Mouse (Mus musculus) midbrain, embryonic 14.5 days (tissue): Measurements from ENCODE around the gene Spata5. TPM values are rescaled to one million over a fixed set of nuclear protein-coding genes. Genes with fewer than 3 reads are reported as not detected.
"Not testable (repeated sequence)": the region's sequence is repeated elsewhere in the genome, so short reads cannot be mapped to it uniquely, and the experiment has no call there.

Experiments used
- ATAC-seq: fragments of 200-750 bp; cut with Nextera tagmentation; 2 replicates; pipeline ENCODE4 v1.8.0; 2017; ENCODE audit warnings: moderate number of reproducible peaks, moderate library complexity; ENCODE audit not compliant: low FRiP score, low TSS enrichment
- DNase-seq: peaks from one replicate; pipeline ENCODE4 v3.0.0-alpha.2; 2015
- H3K27ac ChIP-seq: fragments of 300-500 bp; sonication (generic); replicated peaks from 2 replicates; pipeline ENCODE4 v1.5.1; 2014; ENCODE audit warnings: mild to moderate bottlenecking, low read depth, low read length, moderate library complexity
- H3K27me3 ChIP-seq: fragments of 300-500 bp; sonication (generic); 2 replicates; pipeline ENCODE4 v1.6.1; 2014; ENCODE audit warnings: low read length, control low read depth, mixed read lengths; ENCODE audit not compliant: control insufficient read depth, insufficient read depth
- H3K36me3 ChIP-seq: fragments of 300-500 bp; sonication (generic); 2 replicates; pipeline ENCODE4 v1.6.1; 2014; ENCODE audit warnings: low read length, control low read depth; ENCODE audit not compliant: control insufficient read depth, insufficient read depth
- H3K4me1 ChIP-seq: fragments of 300-500 bp; sonication (generic); 2 replicates; pipeline ENCODE4 v1.6.1; 2014; ENCODE audit warnings: mild to moderate bottlenecking, antibody characterized with exemption, low read length, control low read depth; ENCODE audit not compliant: control insufficient read depth, insufficient read depth
- H3K4me2 ChIP-seq: fragments of 300-500 bp; sonication (generic); 2 replicates; pipeline ENCODE4 v1.6.1; 2014; ENCODE audit warnings: mild to moderate bottlenecking, low read length, moderate library complexity
- H3K4me3 ChIP-seq: fragments of 300-500 bp; sonication (generic); replicated peaks from 2 replicates; pipeline ENCODE4 v1.5.1; 2014; ENCODE audit warnings: low read depth, low read length
- H3K9ac ChIP-seq: fragments of 300-500 bp; sonication (generic); replicated peaks from 2 replicates; pipeline ENCODE4 v1.6.1; 2014; ENCODE audit warnings: mild to moderate bottlenecking, low read length, moderate library complexity
- H3K9me3 ChIP-seq: fragments of 300-500 bp; sonication (generic); 2 replicates; pipeline ENCODE4 v1.6.1; 2016; ENCODE audit warnings: low read length, control low read depth, mixed read lengths; ENCODE audit not compliant: control insufficient read depth
- WGBS: fragments of 180-500 bp; shearing (Covaris S2); extraction: QIAGEN DNeasy Blood & Tissue Kit; methylation state at CpG from one replicate; pipeline ENCODE4 v1.1.7; 2014; 5-methylcytosine and 5-hydroxymethylcytosine counted together
- polyA plus RNA-seq: library from polyadenylated mRNA; unstranded; fragments of >200 nt; fragmentation: Nextera tagmentation; extraction: Ambion mirVana; gene quantifications from 2 replicates; pipeline ENCODE4 v1.2.1, GENCODE M21; 2014

Gene Spata5
- polyA plus RNA-seq, 1 experiment from 2014 or later, result 38.3 TPM

DNA sequence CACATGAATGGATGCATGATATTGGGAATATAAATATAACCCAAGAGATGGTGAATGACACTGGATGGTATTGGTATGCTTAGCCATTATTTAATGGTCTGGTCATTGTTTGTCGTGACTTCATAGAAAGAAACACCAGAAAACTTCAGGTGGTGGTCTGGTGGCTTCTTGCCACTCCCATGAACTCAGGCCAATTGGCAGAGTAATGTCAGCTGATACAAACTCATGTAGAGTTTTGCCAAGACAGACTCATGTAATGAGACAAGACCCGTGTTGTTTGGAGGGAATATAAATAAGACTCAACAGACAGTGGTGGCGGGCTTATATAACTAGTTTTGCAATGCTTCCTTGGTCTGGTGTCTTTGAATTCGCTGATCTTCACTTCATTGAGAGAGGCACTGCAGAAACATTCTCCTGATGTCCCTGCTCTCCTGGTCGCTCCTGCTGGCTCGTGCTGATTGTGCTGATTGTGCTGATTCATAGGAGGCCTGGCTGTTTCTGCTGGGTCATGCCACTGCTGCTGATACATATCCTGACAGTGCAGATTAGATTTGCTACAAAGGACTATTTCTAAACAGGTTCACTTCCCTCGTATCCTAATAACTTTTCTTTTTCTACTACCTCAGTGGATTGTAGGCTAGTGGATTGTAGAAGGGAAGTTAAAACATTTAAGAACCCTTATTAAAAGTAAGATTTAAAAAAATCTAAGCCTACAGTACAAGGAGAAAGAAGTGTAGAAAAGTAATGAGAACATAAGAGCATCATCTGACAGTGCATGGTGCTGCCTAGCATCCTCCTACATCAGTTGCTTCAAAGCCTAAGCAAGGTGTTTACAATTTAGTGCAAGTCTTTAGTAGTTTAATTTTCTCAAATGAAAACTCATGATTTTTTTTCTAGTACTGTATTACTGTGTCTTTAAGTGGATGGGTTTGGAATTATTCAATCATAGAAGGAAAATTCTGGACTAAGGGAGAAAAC, 90.6 kb downstream of the Spata5 start:
- H3K4me1 ChIP-seq, result no peaks in the 10 kb centered on the region
- H3K4me3 ChIP-seq, result no peak overlapping the region
- ATAC-seq, result no peak
- no peak overlapping the region for H3K9ac ChIP-seq
- H3K27me3 ChIP-seq, result no peaks in the 10 kb centered on the region
- no peaks in the 10 kb centered on the region for H3K9me3 ChIP-seq
- no peak for DNase-seq
- H3K36me3 ChIP-seq, result no peaks in the 10 kb centered on the region
- 84% methylated on average over 7 of the region's 7 CpGs for WGBS
- H3K27ac ChIP-seq, result no peak overlapping the region
- no peak overlapping the region for H3K4me2 ChIP-seq

DNA sequence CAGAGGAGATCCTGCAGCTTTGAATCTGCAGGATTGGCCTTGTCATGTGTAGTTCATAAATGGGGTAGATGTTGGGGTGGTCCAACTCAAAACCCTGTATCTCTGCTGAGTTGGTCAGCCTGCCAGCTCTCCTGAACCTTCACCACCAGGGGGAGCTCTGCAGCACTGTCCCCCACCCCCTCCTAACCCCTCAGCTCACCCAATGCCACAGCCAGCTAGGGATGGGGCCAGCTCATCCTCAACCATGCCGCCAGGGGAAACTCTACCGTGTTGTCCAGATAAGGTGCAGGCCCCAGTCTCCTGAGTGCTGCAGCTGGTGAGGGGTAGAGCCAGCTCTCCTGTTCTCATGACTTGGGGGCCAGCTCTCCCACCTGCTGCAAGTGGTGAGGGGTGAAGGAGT, 95.8 kb downstream of the Spata5 start:
- H3K9ac ChIP-seq, result no peak overlapping the region
- H3K4me2 ChIP-seq, result no peak overlapping the region
- no peaks in the 10 kb centered on the region for H3K36me3 ChIP-seq
- no peak overlapping the region for H3K4me3 ChIP-seq
- H3K9me3 ChIP-seq, result no peaks in the 10 kb centered on the region
- no peak for ATAC-seq
- DNase-seq, result peak; percentile 26
- 24% methylated on average over 2 of the region's 2 CpGs for WGBS
- no peaks in the 10 kb centered on the region for H3K27me3 ChIP-seq
- H3K4me1 ChIP-seq, result no peaks in the 10 kb centered on the region
- H3K27ac ChIP-seq, result no peak overlapping the region

GRCm38 (mm10) chr3:37516379-37516778, 96.7 kb downstream of the Spata5 start:
- WGBS, result 95% methylated on average over 2 of the region's 2 CpGs
- no peak overlapping the region for H3K9ac ChIP-seq
- H3K27ac ChIP-seq, result no peak overlapping the region
- no peak for ATAC-seq
- no peaks in the 10 kb centered on the region for H3K27me3 ChIP-seq
- H3K9me3 ChIP-seq, result no peaks in the 10 kb centered on the region
- DNase-seq, result no peak
- no peaks in the 10 kb centered on the region for H3K4me1 ChIP-seq
- no peak overlapping the region for H3K4me3 ChIP-seq
- no peaks in the 10 kb centered on the region for H3K36me3 ChIP-seq
- H3K4me2 ChIP-seq, result no peak overlapping the region

GRCm38 (mm10) chr3:37518611-37519010, 98.9 kb downstream of the Spata5 start:
- ATAC-seq (no peak), DNase-seq (no peak)
- Histone ChIP-seq H3K27ac (no peak overlapping the region), H3K9me3 (no peaks in the 10 kb centered on the region), H3K4me2 (no peak overlapping the region), H3K36me3 (no peaks in the 10 kb centered on the region), H3K27me3 (no peaks in the 10 kb centered on the region), H3K9ac (no peak overlapping the region), H3K4me3 (no peak overlapping the region), H3K4me1 (no peaks in the 10 kb centered on the region)

DNA sequence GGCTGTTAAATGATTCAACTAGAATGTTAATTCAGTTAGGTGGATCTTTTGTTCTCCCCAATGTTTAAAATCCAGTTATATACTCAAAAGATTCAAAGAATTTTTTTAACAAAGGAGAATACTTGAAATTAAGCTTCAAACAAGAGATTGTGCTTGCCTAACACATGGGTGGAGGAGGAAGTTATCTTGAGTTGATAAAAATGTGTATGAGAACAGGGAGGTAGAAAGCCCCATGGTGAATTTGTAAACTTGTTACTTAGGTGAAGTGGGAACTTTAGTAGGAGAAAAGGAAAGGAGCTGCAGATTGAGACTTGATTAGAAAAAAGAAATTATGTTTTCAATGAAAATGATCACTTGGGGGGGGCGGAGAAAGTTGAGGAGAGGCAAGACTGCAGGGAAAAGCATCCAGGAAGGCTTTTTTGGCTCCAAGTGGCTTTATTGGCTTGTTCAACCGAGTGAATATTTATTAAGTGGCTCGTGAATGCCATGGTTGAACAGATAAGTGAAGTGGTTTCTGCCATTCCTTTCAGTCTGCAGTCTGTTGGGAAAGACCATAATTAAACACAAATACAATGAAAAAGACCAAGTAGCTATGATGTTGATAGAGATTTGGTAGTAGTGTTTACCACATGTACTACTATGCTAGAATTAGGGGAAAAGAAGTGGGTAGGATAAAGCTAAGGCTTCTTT, 100.8 kb downstream of the Spata5 start:
- ATAC-seq (no peak), DNase-seq (no peak)
- no peak overlapping the region for H3K9ac ChIP-seq
- no peaks in the 10 kb centered on the region for H3K36me3 ChIP-seq
- no peak overlapping the region for H3K27ac ChIP-seq
- no peak overlapping the region for H3K4me3 ChIP-seq
- H3K27me3 ChIP-seq, result no peaks in the 10 kb centered on the region
- WGBS, result 82% methylated on average over 3 of the region's 3 CpGs
- H3K4me1 ChIP-seq, result no peaks in the 10 kb centered on the region
- no peaks in the 10 kb centered on the region for H3K9me3 ChIP-seq
- H3K4me2 ChIP-seq, result no peak overlapping the region

GRCm38 (mm10) chr3:37532079-37532478, 112.4 kb downstream of the Spata5 start:
- no peaks in the 10 kb centered on the region for H3K27me3 ChIP-seq
- H3K4me1 ChIP-seq, result no peaks in the 10 kb centered on the region
- H3K9me3 ChIP-seq, result peaks cover 5% of the 10 kb centered on the region; the same call in 1 of the 2 replicates
- H3K27ac ChIP-seq, result no peak overlapping the region
- H3K4me3 ChIP-seq, result no peak overlapping the region
- DNase-seq (no peak), ATAC-seq (no peak)
- no peak overlapping the region for H3K9ac ChIP-seq
- no peaks in the 10 kb centered on the region for H3K36me3 ChIP-seq
- H3K4me2 ChIP-seq, result no peak overlapping the region

DNA sequence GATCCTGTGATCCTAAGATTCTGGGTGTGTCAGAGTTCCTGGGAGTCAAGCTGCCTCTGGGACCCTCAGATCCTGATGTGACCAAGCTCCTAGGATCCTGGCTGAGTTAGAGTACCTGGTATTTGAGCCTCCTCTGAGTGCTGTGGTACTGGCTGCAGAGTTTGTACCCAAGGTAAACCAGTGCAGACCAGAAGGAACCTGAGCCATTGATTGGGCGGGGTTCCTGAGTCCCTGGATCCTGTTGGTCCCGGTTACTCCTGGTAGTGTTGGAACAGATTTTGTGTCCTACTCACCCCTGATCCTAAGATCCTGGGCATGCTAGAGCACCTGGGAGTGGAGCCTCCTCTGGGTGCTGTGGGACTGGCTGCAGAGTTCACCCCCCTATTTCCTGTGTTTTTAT, 121.0 kb downstream of the Spata5 start:
- H3K9ac ChIP-seq, H3K27me3 ChIP-seq, H3K27ac ChIP-seq, ATAC-seq, H3K9me3 ChIP-seq, H3K4me1 ChIP-seq, H3K4me2 ChIP-seq, H3K36me3 ChIP-seq, H3K4me3 ChIP-seq, DNase-seq: not testable (repeated sequence)
- 98% methylated on average over 2 of the region's 2 CpGs for WGBS

DNA sequence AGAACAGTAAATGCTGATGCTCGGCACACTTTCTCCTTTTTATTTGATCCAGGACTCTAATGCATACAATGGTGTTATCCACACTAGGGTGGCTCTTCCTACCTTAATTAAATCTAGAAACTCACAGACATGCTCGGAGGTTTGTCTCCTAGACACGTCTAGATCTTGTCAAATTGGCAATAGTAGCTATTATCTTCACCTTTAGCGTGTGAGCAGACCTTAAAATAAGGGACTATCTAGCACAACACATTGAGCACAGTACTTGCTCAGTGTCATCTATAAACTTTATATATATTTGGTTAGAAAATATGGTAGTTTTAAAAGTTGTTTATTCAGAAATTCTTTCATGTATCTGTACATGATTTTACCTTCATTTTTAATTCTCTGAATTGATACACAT, 126.7 kb downstream of the Spata5 start:
- DNase-seq (no peak), ATAC-seq (no peak)
- Histone ChIP-seq H3K27ac (no peak overlapping the region), H3K4me2 (no peak overlapping the region), H3K36me3 (no peaks in the 10 kb centered on the region), H3K27me3 (no peaks in the 10 kb centered on the region), H3K4me1 (no peaks in the 10 kb centered on the region), H3K9ac (no peak overlapping the region), H3K4me3 (no peak overlapping the region), H3K9me3 (no peaks in the 10 kb centered on the region)
- 84% methylated on average over 4 of the region's 4 CpGs for WGBS

DNA sequence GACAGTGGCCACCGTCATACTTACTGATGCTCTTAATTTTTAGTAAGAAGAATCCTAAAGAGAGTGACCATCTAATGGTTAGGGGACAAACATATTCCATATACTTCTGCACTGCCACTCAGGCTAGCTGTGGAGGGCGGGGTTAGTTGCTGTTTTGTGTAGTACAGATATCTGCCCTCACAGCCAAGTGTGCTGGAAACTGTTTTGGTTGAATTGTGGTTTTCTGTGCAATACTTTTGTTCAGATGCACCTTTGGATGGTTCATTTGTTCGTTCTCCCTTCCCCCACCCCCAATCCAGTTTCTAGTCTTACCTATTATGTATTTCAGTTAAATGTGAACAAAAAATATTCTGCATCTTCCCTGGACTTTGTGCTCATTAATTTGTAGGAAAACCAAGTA, 130.5 kb downstream of the Spata5 start:
- no peak overlapping the region for H3K9ac ChIP-seq
- H3K36me3 ChIP-seq, result no peaks in the 10 kb centered on the region
- no peaks in the 10 kb centered on the region for H3K27me3 ChIP-seq
- H3K4me2 ChIP-seq, result no peak overlapping the region
- no peak overlapping the region for H3K4me3 ChIP-seq
- ATAC-seq, result no peak
- H3K9me3 ChIP-seq, result no peaks in the 10 kb centered on the region
- H3K27ac ChIP-seq, result no peak overlapping the region
- DNase-seq, result no peak
- 89% methylated on average over 3 of the region's 3 CpGs for WGBS
- H3K4me1 ChIP-seq, result no peaks in the 10 kb centered on the region
